Mouse (Mus musculus): ENCODE measurements around the gene Psmd11. TPM values are rescaled to one million over a fixed set of nuclear protein-coding genes. Genes with fewer than 3 reads are reported as not detected.

Gene Psmd11
- polyA plus RNA-seq, 1 experiment from 2014 or later, result 293 TPM

- H3K9ac ChIP-seq, result peak overlapping the region; percentile 66
- ATAC-seq (ENCODE audit: low FRiP score), result no peak
- WGBS, result 74% methylated on average over 10 of the region's 10 CpGs
Observed at GRCm38 (mm10) chr11:80485622-80486206, 57.3 kb downstream of the Psmd11 start.

GRCm38 (mm10) chr11:80487904-80488587 lies 59.6 kb downstream of the Psmd11 start:
- peak overlapping the region; percentile 55 for H3K27ac ChIP-seq
- H3K4me3 ChIP-seq, result no peak overlapping the region
- no peaks in the 10 kb centered on the region for H3K9me3 ChIP-seq
- no peaks in the 10 kb centered on the region for H3K36me3 ChIP-seq
- H3K4me2 ChIP-seq, result no peak overlapping the region
- WGBS, result 47% methylated on average over 15 of the region's 15 CpGs
- ATAC-seq (ENCODE audit: low FRiP score), result no peak
- peaks cover 74% of the 10 kb centered on the region for H3K4me1 ChIP-seq (replicated peaks)
- H3K9ac ChIP-seq, result no peak overlapping the region
- 0 out of 2 replicates have a peak, but pooled peaks cover 13% of the 10 kb centered on the region for H3K27me3 ChIP-seq

More at GRCm38 (mm10) chr11:80485622-80486206, 57.3 kb downstream of the Psmd11 start:
- H3K27ac ChIP-seq, result peak overlapping the region; percentile 91; the same call in 1 of the 2 replicates
- H3K4me2 ChIP-seq, result no peak overlapping the region
- no peak overlapping the region for H3K4me3 ChIP-seq
- peaks cover 95% of the 10 kb centered on the region for H3K4me1 ChIP-seq (replicated peaks)
- H3K9me3 ChIP-seq, result no peaks in the 10 kb centered on the region
- H3K27me3 ChIP-seq, result peaks cover 12% of the 10 kb centered on the region; the same call in 1 of the 2 replicates
- H3K36me3 ChIP-seq, result peaks cover 10% of the 10 kb centered on the region

DNA sequence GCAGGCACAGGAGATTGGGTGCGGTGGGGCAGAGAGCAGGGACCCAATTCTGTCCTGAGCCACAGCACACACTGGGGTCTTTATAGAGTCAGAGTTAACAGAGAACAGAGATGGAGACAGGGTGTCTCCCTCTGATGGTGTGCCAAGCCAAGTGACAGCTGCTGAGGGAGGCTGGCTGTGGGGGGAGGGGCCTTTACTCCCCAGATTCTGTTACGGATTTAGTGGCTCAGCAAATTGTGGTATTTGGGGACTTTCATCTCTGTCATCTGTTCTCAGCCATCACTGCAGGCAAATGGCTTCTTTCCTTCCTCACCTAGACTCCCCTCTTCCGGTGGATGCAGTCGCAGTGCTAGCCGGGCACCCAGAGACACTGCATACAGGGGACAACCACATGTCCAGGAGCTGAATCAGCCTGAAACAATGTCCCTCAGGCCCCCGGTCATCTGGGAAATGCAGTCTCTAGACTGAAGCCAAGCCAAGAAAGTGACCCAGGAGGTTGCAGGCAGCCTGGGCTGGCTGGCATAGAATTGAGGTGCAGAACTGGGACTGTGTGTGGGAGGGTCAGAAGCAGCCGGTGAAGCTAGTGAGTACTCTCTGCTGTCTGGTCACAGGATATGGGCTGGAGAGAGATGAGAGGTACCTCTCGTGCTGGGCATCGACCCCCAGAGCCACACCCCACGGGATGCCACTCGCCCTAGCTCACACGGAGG lies 60.9 kb downstream of the Psmd11 start:
- Histone ChIP-seq H3K27ac (peak overlapping the region; percentile 66), H3K4me1 (replicated peaks) (peaks cover 62% of the 10 kb centered on the region), H3K36me3 (no peaks in the 10 kb centered on the region), H3K4me3 (no peak overlapping the region), H3K4me2 (no peak overlapping the region), H3K9ac (peak overlapping the region; percentile 21), H3K27me3 (0 out of 2 replicates have a peak, but pooled peaks cover 13% of the 10 kb centered on the region), H3K9me3 (no peaks in the 10 kb centered on the region)
- ATAC-seq (ENCODE audit: low FRiP score), result no peak
- WGBS, result 47% methylated on average over 12 of the region's 12 CpGs

DNA sequence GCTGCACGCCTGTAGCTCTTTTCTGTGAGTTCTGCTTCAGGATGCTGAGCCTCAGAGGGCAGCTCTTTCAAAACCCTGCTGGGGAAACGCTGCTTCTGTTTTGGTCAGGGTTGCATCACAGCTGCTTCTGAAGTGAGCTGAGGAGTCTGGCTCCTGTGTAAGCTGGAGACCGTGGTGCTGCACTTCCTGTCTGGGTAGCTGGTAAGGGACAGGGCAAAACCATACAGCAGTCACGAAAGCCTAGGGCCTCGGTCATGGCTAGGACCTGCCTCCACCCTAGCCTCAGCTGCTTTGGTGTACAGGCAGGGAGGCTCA lies 61.4 kb downstream of the Psmd11 start:
- WGBS, result 59% methylated on average over 5 of the region's 5 CpGs
- Histone ChIP-seq H3K36me3 (no peaks in the 10 kb centered on the region), H3K9me3 (no peaks in the 10 kb centered on the region), H3K4me3 (no peak overlapping the region), H3K27ac (peak overlapping the region; percentile 66), H3K9ac (peak overlapping the region; percentile 21), H3K4me1 (replicated peaks) (peaks cover 61% of the 10 kb centered on the region), H3K4me2 (no peak overlapping the region), H3K27me3 (0 out of 2 replicates have a peak, but pooled peaks cover 13% of the 10 kb centered on the region)
- ATAC-seq (ENCODE audit: low FRiP score), result no peak

DNA sequence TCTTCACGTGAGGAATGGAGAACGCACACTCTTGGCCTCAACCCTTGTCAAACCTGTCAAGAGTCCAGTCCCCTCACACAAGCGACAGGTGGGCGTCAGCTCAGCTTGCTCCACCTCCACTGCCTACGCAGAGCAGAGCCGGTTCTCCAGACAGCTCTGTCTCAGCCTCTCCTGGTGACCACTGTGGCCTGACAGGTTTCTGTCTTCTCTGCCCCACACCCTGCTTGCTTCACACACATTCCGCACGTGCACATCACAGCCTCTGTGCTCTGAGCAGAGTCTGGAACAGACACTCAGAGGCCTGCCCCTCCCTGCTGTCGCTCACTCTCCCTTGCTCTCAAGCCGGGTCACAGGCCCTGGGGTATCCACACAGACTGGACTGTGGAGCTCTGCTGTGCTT lies 62.4 kb downstream of the Psmd11 start:
- H3K9me3 ChIP-seq, result no peaks in the 10 kb centered on the region
- H3K9ac ChIP-seq, result no peak overlapping the region
- H3K4me3 ChIP-seq, result no peak overlapping the region
- H3K27ac ChIP-seq, result no peak overlapping the region
- no peak for ATAC-seq (ENCODE audit: low FRiP score)
- no peaks in the 10 kb centered on the region for H3K36me3 ChIP-seq
- 75% methylated on average over 10 of the region's 10 CpGs for WGBS
- H3K27me3 ChIP-seq, result 0 out of 2 replicates have a peak, but pooled peaks cover 12% of the 10 kb centered on the region
- no peak overlapping the region for H3K4me2 ChIP-seq
- peaks cover 51% of the 10 kb centered on the region for H3K4me1 ChIP-seq (replicated peaks)

- H3K36me3 ChIP-seq, result no peaks in the 10 kb centered on the region
- 95% methylated on average over 5 of the region's 5 CpGs for WGBS
- no peak for ATAC-seq (ENCODE audit: low FRiP score)
- 0 out of 2 replicates have a peak, but pooled peaks cover 4% of the 10 kb centered on the region for H3K27me3 ChIP-seq
- no peak overlapping the region for H3K27ac ChIP-seq
- H3K4me3 ChIP-seq, result no peak overlapping the region
- H3K9ac ChIP-seq, result no peak overlapping the region
- H3K4me1 ChIP-seq (replicated peaks), result peaks cover 32% of the 10 kb centered on the region
- no peak overlapping the region for H3K4me2 ChIP-seq
- H3K9me3 ChIP-seq, result no peaks in the 10 kb centered on the region
Observed at GRCm38 (mm10) chr11:80493186-80493585, 64.8 kb downstream of the Psmd11 start.

DNA sequence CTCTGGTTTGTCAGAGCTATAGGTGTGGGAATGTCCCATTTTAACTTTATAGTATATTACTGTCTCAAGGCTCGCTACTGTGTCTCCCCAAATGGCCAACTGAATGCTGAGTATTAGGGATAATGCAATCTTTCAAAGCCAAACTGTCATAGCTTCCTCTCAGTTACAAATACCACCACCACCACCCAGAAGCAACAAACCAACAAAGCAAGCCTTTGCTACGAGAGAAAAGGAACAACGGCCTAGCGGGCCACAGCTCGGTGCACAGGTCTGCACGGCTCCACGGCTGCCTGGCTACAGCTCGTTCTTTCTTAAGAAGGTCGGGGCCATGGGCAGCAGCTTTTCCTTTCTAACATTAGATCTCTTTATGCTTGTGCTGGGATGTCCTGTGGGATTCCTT lies 66.4 kb downstream of the Psmd11 start:
- WGBS, result 72% methylated on average over 9 of the region's 9 CpGs
- Histone ChIP-seq H3K9me3 (no peaks in the 10 kb centered on the region), H3K27ac (no peak overlapping the region), H3K4me2 (no peak overlapping the region), H3K4me3 (no peak overlapping the region), H3K9ac (no peak overlapping the region; the same call in 1 of the 2 replicates), H3K27me3 (0 out of 2 replicates have a peak, but pooled peaks cover 4% of the 10 kb centered on the region), H3K36me3 (no peaks in the 10 kb centered on the region), H3K4me1 (replicated peaks) (peaks cover 32% of the 10 kb centered on the region)
- ATAC-seq (ENCODE audit: low FRiP score), result no peak

- peaks cover 35% of the 10 kb centered on the region for H3K4me1 ChIP-seq (replicated peaks)
Observed at GRCm38 (mm10) chr11:80495972-80496371, 67.6 kb downstream of the Psmd11 start.

GRCm38 (mm10) chr11:80496640-80497039 lies 68.2 kb downstream of the Psmd11 start:
- WGBS, result 96% methylated on average over 1 of the region's 1 CpGs
- Histone ChIP-seq H3K4me1 (replicated peaks) (peaks cover 37% of the 10 kb centered on the region), H3K27ac (no peak overlapping the region), H3K9ac (no peak overlapping the region), H3K9me3 (no peaks in the 10 kb centered on the region), H3K4me2 (no peak overlapping the region), H3K4me3 (no peak overlapping the region), H3K36me3 (no peaks in the 10 kb centered on the region), H3K27me3 (no peaks in the 10 kb centered on the region)
- ATAC-seq (ENCODE audit: low FRiP score), result no peak

More at GRCm38 (mm10) chr11:80495972-80496371, 67.6 kb downstream of the Psmd11 start:
- no peaks in the 10 kb centered on the region for H3K9me3 ChIP-seq
- ATAC-seq (ENCODE audit: low FRiP score), result no peak
- H3K27me3 ChIP-seq, result 0 out of 2 replicates have a peak, but pooled peaks cover 2% of the 10 kb centered on the region
- no peaks in the 10 kb centered on the region for H3K36me3 ChIP-seq
- no peak overlapping the region for H3K27ac ChIP-seq
- H3K4me2 ChIP-seq, result no peak overlapping the region
- no peak overlapping the region for H3K9ac ChIP-seq
- no peak overlapping the region for H3K4me3 ChIP-seq
- 95% methylated on average over 6 of the region's 6 CpGs for WGBS

GRCm38 (mm10) chr11:80497225-80497919 lies 69.0 kb downstream of the Psmd11 start:
- ATAC-seq (ENCODE audit: low FRiP score), result no peak
- no peak overlapping the region for H3K27ac ChIP-seq
- H3K4me3 ChIP-seq, result no peak overlapping the region
- H3K27me3 ChIP-seq, result no peaks in the 10 kb centered on the region
- WGBS, result 85% methylated on average over 10 of the region's 10 CpGs
- H3K9me3 ChIP-seq, result no peaks in the 10 kb centered on the region
- H3K9ac ChIP-seq, result no peak overlapping the region
- peaks cover 37% of the 10 kb centered on the region for H3K4me1 ChIP-seq (replicated peaks)
- H3K4me2 ChIP-seq, result no peak overlapping the region
- no peaks in the 10 kb centered on the region for H3K36me3 ChIP-seq

GRCm38 (mm10) chr11:80498328-80499070 lies 70.1 kb downstream of the Psmd11 start:
- H3K4me3 ChIP-seq, result no peak overlapping the region
- peaks cover 43% of the 10 kb centered on the region for H3K4me1 ChIP-seq (replicated peaks)
- H3K9ac ChIP-seq, result peak overlapping the region; percentile 56; the same call in 1 of the 2 replicates
- no peaks in the 10 kb centered on the region for H3K27me3 ChIP-seq
- peak; percentile 15; the same call in 1 of the 2 replicates for ATAC-seq (ENCODE audit: low FRiP score)
- no peaks in the 10 kb centered on the region for H3K36me3 ChIP-seq
- H3K4me2 ChIP-seq, result peak overlapping the region; percentile 4; the same call in 1 of the 2 replicates
- WGBS, result 46% methylated on average over 11 of the region's 11 CpGs
- H3K9me3 ChIP-seq, result no peaks in the 10 kb centered on the region
- H3K27ac ChIP-seq, result peak overlapping the region; percentile 86

All from hindbrain, embryonic 13.5 days (tissue).